Comparison of ENCODE assay signal across 8 mouse cellular contexts in genomic region chr19:7217162-7217925, GRCm38 (mm10). TPM values are rescaled to one million over a fixed set of nuclear protein-coding genes. Genes with fewer than 3 reads are reported as not detected.
A peak's percentile ranks its signal among the peaks of the same experiment; 100 is the strongest.
DNase-seq lines count a peak whose midpoint lies in the region; ATAC-seq and TF ChIP-seq lines count a peak whose summit lies in the region.

Gene Cox8a (minus strand): TSS chr19:7217616.

- H3K4me2 ChIP-seq in kidney, embryonic 14.5 days (replicated peaks; ENCODE audit: low read depth, low read length) = peak within 1 kb of the TSS; percentile 77
- peak within 1 kb of the TSS; percentile 65 for H3K4me2 ChIP-seq in limb, embryonic 15.5 days

- peak; percentile 75; the same call in 1 of the 2 replicates for TF ChIP-seq POLR2A in bone marrow macrophage, adult 2 months (IDR thresholded peaks at IDR 0.05; ENCODE audit: borderline replicate concordance, low read depth, low read length)
- peak; percentile 92 for TF ChIP-seq POLR2A in embryonic fibroblast, embryonic 13.5 days (IDR thresholded peaks at IDR 0.05; ENCODE audit: low read depth, low read length)

- peak within 1 kb of the TSS; percentile 89 for H3K9ac ChIP-seq in kidney, embryonic 14.5 days (ENCODE audit: low read depth, low read length)
- peak within 1 kb of the TSS; percentile 76 for H3K9ac ChIP-seq in limb, embryonic 15.5 days

- ATAC-seq in kidney, embryonic 14.5 days (ENCODE audit: low FRiP score, low TSS enrichment) = peak; percentile 97
- peak; percentile 96 for ATAC-seq in limb, embryonic 15.5 days (ENCODE audit: insufficient number of reproducible peaks, low FRiP score, low TSS enrichment, low read depth)

- peak within 1 kb of the TSS; percentile 84 for H3K27ac ChIP-seq in bone marrow macrophage, adult 2 months (ENCODE audit: insufficient read depth, low read depth, low read length)
- H3K27ac ChIP-seq in embryonic fibroblast, embryonic 13.5 days (ENCODE audit: insufficient read depth, low read length) = peak within 1 kb of the TSS; percentile 50
- H3K27ac ChIP-seq in kidney, embryonic 14.5 days (ENCODE audit: low read depth, low read length) = peak within 1 kb of the TSS; percentile 84
- peak within 1 kb of the TSS; percentile 87 for H3K27ac ChIP-seq in limb, embryonic 15.5 days

- no peaks in the 10 kb centered on the region for H3K27me3 ChIP-seq in kidney, embryonic 14.5 days (ENCODE audit: control insufficient read depth, insufficient read depth, low read length)
- H3K27me3 ChIP-seq in limb, embryonic 15.5 days = no peaks in the 10 kb centered on the region

- no peak for TF ChIP-seq CTCF in bone marrow macrophage, adult 2 months (IDR thresholded peaks at IDR 0.05; ENCODE audit: low read depth, low read length)
- no peak for TF ChIP-seq CTCF in embryonic fibroblast, embryonic 13.5 days (IDR thresholded peaks at IDR 0.05; ENCODE audit: borderline replicate concordance, insufficient read depth, low read length)

- WGBS in kidney, embryonic 14.5 days = under 1% methylated on average over 50 of the region's 50 CpGs
- WGBS in limb, embryonic 15.5 days = 0% methylated on average over 50 of the region's 50 CpGs

- peak within 1 kb of the TSS; percentile 95 for H3K4me3 ChIP-seq in bone marrow macrophage, adult 2 months (ENCODE audit: insufficient read depth, low read length)
- H3K4me3 ChIP-seq in embryonic fibroblast, embryonic 13.5 days (ENCODE audit: insufficient read depth, low read length) = peak within 1 kb of the TSS; percentile 64
- peak within 1 kb of the TSS; percentile 89 for H3K4me3 ChIP-seq in kidney, embryonic 14.5 days (ENCODE audit: low read length)
- H3K4me3 ChIP-seq in limb, embryonic 15.5 days = peak within 1 kb of the TSS; percentile 84

- DNase-seq in A20 (ENCODE audit: low read depth, low spot score) = peak; percentile 98
- peak; percentile 97 to 98 for DNase-seq in heart, adult 9 months (ENCODE audit: low spot score in 2 of 2)
- peak; percentile 91 to 92 for DNase-seq in monocyte, adult 2 months (ENCODE audit: low read depth in 1 of 2, low spot score in 2 of 2)
- DNase-seq in spleen, postnatal 36 days (ENCODE audit: low spot score in 2 of 2) = peak; percentile 97 to 98

- H3K36me3 ChIP-seq in kidney, embryonic 14.5 days (ENCODE audit: control insufficient read depth, insufficient read depth, low read length) = peaks cover 26% of the 10 kb centered on the region
- H3K36me3 ChIP-seq in limb, embryonic 15.5 days = peaks cover 31% of the 10 kb centered on the region

- no peaks in the 10 kb centered on the region for H3K9me3 ChIP-seq in kidney, embryonic 14.5 days (ENCODE audit: control insufficient read depth, low read length)
- H3K9me3 ChIP-seq in limb, embryonic 15.5 days = no peaks in the 10 kb centered on the region

- H3K4me1 ChIP-seq in bone marrow macrophage, adult 2 months (ENCODE audit: control insufficient read depth, insufficient read depth, low read length) = peaks cover 22% of the 10 kb centered on the region
- 0 out of 2 replicates have a peak, but pooled peaks cover 2% of the 10 kb centered on the region for H3K4me1 ChIP-seq in embryonic fibroblast, embryonic 13.5 days (ENCODE audit: control insufficient read depth, insufficient read depth, low read length)
- H3K4me1 ChIP-seq in kidney, embryonic 14.5 days (ENCODE audit: control insufficient read depth, insufficient read depth, low read length) = peaks cover 23% of the 10 kb centered on the region
- peaks cover 34% of the 10 kb centered on the region for H3K4me1 ChIP-seq in limb, embryonic 15.5 days

RNA-seq across cellular contexts. Expression of gene Cox8a, which starts in this region (rescaled TPM):
- polyA plus RNA-seq in bone marrow macrophage, adult 2 months (2012; ENCODE audit: insufficient read depth, insufficient read length, missing spikeins) = 562 and 638 TPM in 2 replicates
- polyA plus RNA-seq in embryonic fibroblast, embryonic 13.5 days (2011; ENCODE audit: insufficient read length, low read depth, missing spikeins) = 456 and 560 TPM in 2 replicates
- polyA plus RNA-seq in kidney, embryonic 14.5 days (2014; fragmentation: Nextera tagmentation; extraction: Ambion mirVana) = 1,171 and 1,487 TPM in 2 replicates
- 676 and 682 TPM in 2 replicates for polyA plus RNA-seq in limb, embryonic 15.5 days (2015; fragmentation: Nextera tagmentation; extraction: Ambion mirVana)

Comparison
In these comparisons a context has a peak if more than half of its experiments do, and no peak if none do; other contexts are left out.
1. Peak in every context shown above with its lines: DNase-seq, ATAC-seq, H3K4me3 ChIP-seq and H3K27ac ChIP-seq.